Mouse (Mus musculus) cerebellum, adult 2 months (tissue): ENCODE data around the gene Ppp1r1a.

ENCODE experiments used
- CTCF ChIP-seq: fragments of 200-500 bp; IDR thresholded peaks from 2 replicates; pipeline ENCODE4 v1.5.1; 2011; ENCODE audit warnings: low read depth, mild to moderate bottlenecking, control low read depth, low read length, moderate library complexity, borderline replicate concordance; ENCODE audit not compliant: insufficient read depth
- POLR2A ChIP-seq: fragments of 200-500 bp; IDR thresholded peaks from 2 replicates; pipeline ENCODE4 v1.6.1; 2011; ENCODE audit warnings: low read length, control low read depth, borderline replicate concordance; ENCODE audit not compliant: insufficient read depth

GRCm38 (mm10) chr15:103511652-103512051, 26.2 kb downstream of the Ppp1r1a start:
- TF ChIP-seq POLR2A (no peak), CTCF (no peak)
